Comparison of ENCODE assay signal across 17 mouse cellular contexts in genomic region chr2:28252554-28252953, GRCm38 (mm10).
"Had no signal": no experiment of that assay in that cellular context is flagged by ENCODE, and none has a peak within 500 bp of the region (broad histone marks: within the 10 kb centered on the region; RNA-seq: fewer than 3 reads in every experiment).

No protein-coding gene starts in this region.

- H3K4me2 ChIP-seq: lung, embryonic 14.5 days; midbrain, embryonic 12.5 days; midbrain, embryonic 15.5 days; neural tube, embryonic 13.5 days; neural tube, embryonic 15.5 days had no signal

- ATAC-seq: midbrain, embryonic 15.5 days had no signal

- H3K27me3 ChIP-seq: midbrain, embryonic 15.5 days; neural tube, embryonic 13.5 days; neural tube, embryonic 15.5 days had no signal

- H3K27ac ChIP-seq: midbrain, embryonic 12.5 days; midbrain, embryonic 15.5 days; neural tube, embryonic 13.5 days; neural tube, embryonic 15.5 days had no signal

- H3K9ac ChIP-seq: lung, embryonic 14.5 days; midbrain, embryonic 12.5 days; midbrain, embryonic 15.5 days; neural tube, embryonic 13.5 days; neural tube, embryonic 15.5 days had no signal

- H3K36me3 ChIP-seq: midbrain, embryonic 12.5 days; midbrain, embryonic 15.5 days; neural tube, embryonic 13.5 days; neural tube, embryonic 15.5 days had no signal

- H3K9me3 ChIP-seq: midbrain, embryonic 12.5 days; midbrain, embryonic 15.5 days; neural tube, embryonic 13.5 days; neural tube, embryonic 15.5 days had no signal

- H3K4me3 ChIP-seq: midbrain, embryonic 12.5 days; midbrain, embryonic 15.5 days; myocyte; neural tube, embryonic 13.5 days; neural tube, embryonic 15.5 days had no signal

- H3K4me1 ChIP-seq: midbrain, embryonic 15.5 days had no signal

- DNase-seq: lung, adult 18-20 months; lung, embryonic 14.5 days; lung, postnatal 10 days; lung, postnatal 4 days; retina, postnatal 1 day; right cerebral cortex, adult 18-20 months; right cerebral cortex, postnatal 25 days; right cerebral cortex, postnatal 4 days; spleen, adult 18-20 months; thymus, adult 18-20 months; thymus, postnatal 14 days; thymus, postnatal 36 days had no signal
